Mouse (Mus musculus) cerebellum, adult (tissue): Measurements from ENCODE around the gene Tmem263.
A peak's percentile ranks its signal among the peaks of the same experiment; 100 is the strongest.

Experiments used
- ATAC-seq: cut with Nextera tagmentation; 2 replicates; pipeline ENCODE4 v1.9.2; 2017; ENCODE audit warnings: mild to moderate bottlenecking, moderate library complexity, mixed read lengths; ENCODE audit not compliant: insufficient number of reproducible peaks, low FRiP score, low TSS enrichment

Gene Tmem263

DNA sequence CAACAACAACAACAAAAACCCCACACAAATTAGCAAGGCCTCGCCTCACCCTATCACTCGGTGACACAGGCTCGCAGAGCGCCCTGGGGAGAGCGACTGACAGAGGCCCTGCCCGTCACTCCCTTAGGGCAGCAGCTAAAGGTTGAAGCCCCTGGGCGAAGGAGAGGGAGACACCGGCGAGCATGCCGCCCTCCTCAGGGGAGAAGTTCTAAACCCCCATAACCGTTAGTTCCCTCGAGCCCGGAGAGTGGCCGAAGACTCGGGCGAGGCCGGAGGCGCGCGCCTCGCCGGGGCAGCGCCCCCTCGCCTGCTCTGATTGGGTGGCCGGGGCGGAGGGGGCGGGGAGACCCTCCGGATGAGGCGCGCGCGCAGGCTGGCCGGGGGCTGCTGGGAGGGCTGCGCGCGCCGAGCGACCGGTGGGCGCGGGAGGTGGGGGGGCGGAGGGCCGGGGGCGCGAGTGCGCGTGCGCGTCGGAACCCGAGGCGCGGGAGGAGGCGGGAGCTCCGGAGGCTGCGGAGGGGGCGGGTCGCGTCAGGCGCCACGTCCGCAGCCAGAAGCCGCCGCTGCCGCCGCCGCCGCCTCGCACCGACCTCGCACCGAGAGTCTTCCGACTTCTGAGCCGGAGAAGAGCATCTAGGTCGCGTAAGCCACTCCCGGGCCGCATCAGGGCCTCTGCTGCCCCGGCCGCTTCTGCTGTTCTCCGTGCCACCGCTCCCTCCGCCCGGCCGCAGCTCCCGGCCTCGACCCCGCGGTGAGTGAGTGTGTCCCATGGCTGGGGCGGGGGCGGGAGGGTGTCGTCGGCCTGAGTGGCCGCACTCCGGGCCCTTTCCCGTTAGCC lies at the start of gene Tmem263, which contains the start of gene Fhl4:
Tmem263 (plus strand) TSS at position 381 of the 838 bp plus-strand sequence.
Fhl4 (minus strand) TSS at position 249 of the 838 bp plus-strand sequence.
- peak; percentile 86 for ATAC-seq

GRCm38 (mm10) chr10:85054876-85055275 lies 47.6 kb upstream of the Tmem263 start:
- ATAC-seq, result no peak

DNA sequence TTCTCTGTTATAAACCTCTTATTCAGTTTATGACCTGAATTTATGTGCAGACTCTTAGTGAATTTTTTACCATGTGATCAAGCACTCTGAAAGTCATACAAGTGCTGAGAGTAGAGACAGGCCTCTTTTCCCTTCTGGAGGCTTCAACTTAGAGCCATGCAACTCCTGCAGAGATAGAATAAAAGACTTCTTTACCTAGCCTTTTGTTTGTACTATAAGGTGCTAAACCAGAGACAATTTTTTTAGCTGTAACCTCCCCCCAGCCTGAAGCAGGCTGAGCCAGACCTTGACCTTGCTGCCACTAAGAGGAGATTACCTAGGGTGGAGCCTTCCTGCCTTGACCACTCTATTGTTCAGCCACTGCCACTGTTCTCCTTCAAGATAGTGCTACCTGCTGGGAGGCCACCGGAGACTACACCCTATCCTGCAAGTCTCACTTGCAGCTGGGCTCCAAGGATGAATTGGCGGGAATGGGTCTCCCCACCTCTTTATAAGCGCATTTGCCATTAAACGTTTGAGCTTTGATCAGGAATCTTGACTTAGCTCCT lies 30.7 kb upstream of the Tmem263 start:
- ATAC-seq, result no peak

DNA sequence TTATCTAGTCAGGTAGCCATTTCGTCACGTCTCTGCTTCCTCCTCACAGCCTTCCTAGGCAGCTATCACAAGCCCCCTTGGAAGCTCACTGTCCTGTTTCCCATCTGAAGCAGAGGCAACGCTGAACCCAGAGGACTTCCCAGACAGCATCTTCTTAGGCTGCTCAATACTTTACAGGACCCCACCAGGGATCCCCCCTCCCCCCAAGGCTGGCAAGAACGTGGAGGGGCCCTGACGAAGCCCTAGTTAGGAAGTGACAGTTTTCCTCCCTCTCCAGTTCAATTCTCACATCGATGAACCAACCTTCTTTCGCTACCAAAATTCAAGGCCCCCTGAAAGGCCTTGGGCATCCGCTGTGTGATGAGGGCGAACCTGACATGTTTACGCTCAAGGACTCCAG lies 586 bp upstream of the Tmem263 start:
- ATAC-seq, result no peak

- peak; percentile 34; the same call in 1 of the 2 replicates for ATAC-seq
Measured at GRCm38 (mm10) chr10:85103085-85103885, 858 bp downstream of the Tmem263 start.

- ATAC-seq, result no peak
Measured at GRCm38 (mm10) chr10:85114409-85114808, 12.0 kb downstream of the Tmem263 start.

- no peak for ATAC-seq
Measured at GRCm38 (mm10) chr10:85125184-85125583, 22.8 kb downstream of the Tmem263 start.

GRCm38 (mm10) chr10:85127395-85128287 lies 25.2 kb downstream of the Tmem263 start, which contains the start of gene Mterf2:
Mterf2 (minus strand) TSS chr10:85128027.
- peak; percentile 99 for ATAC-seq

GRCm38 (mm10) chr10:85128453-85128852 lies 26.0 kb downstream of the Tmem263 start:
- no peak for ATAC-seq

GRCm38 (mm10) chr10:85136573-85136972 lies 34.1 kb downstream of the Tmem263 start:
- ATAC-seq, result no peak

DNA sequence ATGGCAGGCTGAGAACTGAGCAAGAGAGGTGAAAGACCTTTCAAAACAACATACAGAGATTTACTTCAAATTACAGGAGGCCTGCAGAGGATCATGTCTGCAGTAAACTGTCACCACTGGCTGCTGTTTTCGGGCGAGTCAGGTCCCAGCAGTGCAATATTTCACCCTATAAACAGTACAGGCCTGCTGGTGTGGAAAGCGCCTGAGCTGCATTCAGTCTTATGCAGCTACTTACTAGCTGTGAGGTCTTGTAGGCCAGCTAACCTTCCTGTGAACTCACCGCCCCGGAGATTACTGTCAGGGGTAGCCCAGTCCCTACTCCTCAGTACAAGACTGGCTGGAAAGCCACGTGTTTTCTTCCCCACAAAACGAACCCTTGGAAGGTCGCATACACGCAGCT lies 39.0 kb downstream of the Tmem263 start:
- no peak for ATAC-seq

- no peak for ATAC-seq
Measured at GRCm38 (mm10) chr10:85146282-85146681, 43.9 kb downstream of the Tmem263 start.

GRCm38 (mm10) chr10:85149226-85149625 lies 46.8 kb downstream of the Tmem263 start:
- no peak for ATAC-seq

DNA sequence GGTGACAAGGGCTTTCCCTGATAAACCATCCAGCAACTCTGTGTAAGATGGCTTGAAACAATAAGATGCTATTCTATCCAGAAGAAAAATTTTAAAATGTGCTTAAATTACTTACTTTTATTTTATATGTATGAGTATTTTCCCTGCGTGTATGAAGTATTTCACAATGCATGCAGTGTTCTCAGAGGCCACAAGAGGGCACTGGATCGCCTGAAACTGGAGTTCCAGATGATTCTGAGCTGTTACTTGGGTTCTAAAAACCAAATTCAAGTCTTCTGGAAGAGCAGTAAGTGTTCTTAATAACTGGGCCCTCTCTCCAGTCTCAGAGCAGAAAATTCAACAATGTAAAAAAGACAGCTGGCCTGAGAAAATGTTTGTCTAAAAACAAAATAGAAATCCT lies 51.8 kb downstream of the Tmem263 start:
- no peak for ATAC-seq

- ATAC-seq, result no peak
Measured at GRCm38 (mm10) chr10:85157451-85157850, 55.0 kb downstream of the Tmem263 start.

DNA sequence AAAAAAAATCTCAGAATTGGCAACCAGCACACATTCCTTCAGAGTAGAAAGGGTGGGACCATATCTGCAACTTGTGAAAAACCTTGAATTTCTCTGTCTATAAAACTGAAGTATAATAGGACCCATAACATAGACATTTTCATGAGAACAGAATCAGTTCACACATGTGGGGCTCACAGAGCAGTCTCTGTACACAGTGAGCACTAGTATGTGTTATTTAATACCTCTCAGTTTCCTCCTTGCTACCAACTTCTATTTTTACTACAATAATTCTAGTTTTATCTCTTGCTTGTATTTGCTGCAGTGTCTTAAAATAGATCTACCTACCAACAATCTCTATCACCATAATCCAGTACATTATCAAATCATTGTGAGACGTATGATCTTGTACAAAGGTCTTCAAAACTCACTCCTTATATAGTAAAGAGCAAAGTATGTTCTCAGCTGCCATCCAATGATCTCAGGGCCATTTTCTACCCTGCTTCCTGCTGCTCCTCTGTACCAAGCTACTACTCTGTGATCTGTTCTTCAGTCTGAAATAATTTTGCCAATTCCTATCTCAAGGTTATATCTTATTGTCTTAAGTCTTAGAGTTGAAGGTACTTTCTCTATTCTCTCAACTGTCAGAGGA lies 57.7 kb downstream of the Tmem263 start:
- no peak for ATAC-seq

DNA sequence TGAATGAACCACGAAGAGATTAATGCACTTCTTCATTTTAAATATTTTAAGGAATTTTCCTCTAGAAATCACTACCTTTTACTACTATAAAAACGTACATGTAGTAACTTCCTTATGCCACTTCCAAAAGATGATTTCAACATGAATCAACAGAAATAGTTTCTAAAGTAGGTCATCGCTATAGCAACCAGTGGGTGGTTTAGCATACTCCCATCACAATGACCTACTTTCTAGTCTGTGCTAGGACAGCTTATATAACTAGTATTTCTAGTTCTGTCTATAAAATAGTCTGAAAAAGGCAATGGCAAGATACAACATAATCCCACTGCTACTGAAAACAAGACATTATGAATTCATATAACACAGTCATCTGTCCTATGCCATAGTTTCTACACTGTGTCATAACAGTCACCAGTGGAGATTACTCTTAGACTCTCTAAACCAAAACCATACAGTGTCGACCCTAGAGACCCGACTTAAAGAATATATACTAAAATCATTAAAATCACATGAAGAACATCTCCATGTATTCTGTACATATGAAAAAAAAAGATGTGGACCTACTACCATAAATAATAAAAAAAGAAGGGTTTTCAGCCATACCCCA lies 59.4 kb downstream of the Tmem263 start:
- peak; percentile 83 for ATAC-seq

DNA sequence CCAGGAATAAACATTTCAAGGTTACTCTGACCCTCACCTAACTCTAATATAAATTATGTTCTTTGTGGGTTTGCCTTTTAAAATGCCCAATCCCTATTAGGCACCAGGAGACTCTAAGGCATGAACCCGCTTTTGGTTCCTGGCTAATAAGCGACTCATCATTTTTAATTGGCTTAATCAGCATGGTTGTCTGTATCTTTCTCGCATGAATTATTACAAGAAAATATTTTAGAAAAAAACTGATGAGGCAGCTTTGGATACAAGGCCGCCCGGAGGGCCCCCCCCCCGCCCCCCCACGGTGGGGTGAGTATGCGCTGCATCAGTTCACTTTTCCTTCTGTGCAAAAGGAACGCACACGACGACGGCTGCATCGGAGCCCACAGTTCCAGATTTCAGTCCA lies 62.4 kb downstream of the Tmem263 start:
- no peak for ATAC-seq

GRCm38 (mm10) chr10:85165306-85165705 lies 62.9 kb downstream of the Tmem263 start:
- no peak for ATAC-seq
